Mouse (Mus musculus) testis, adult 2 months (tissue): ENCODE measurements around the gene Aamp.

Experiments used
- CTCF ChIP-seq: fragments of 200-500 bp; IDR thresholded peaks from 2 replicates; pipeline ENCODE4 v1.5.1; 2012; ENCODE audit warnings: low read depth, mild to moderate bottlenecking, inconsistent platforms, low read length, moderate library complexity; ENCODE audit not compliant: control insufficient read depth, insufficient read depth, insufficient replicate concordance
- POLR2A ChIP-seq: fragments of 200-500 bp; IDR thresholded peaks from 2 replicates; pipeline ENCODE4 v1.6.1; 2012; ENCODE audit warnings: low read depth, mild to moderate bottlenecking, inconsistent platforms, low read length, moderate library complexity; ENCODE audit not compliant: control insufficient read depth

GRCm38 (mm10) chr1:74240311-74240710, 44.2 kb downstream of the Aamp start:
- TF ChIP-seq CTCF (no peak), POLR2A (no peak)
